Mouse (Mus musculus): ENCODE measurements around the gene Osbpl5.

The Osbpl5 gene

DNA sequence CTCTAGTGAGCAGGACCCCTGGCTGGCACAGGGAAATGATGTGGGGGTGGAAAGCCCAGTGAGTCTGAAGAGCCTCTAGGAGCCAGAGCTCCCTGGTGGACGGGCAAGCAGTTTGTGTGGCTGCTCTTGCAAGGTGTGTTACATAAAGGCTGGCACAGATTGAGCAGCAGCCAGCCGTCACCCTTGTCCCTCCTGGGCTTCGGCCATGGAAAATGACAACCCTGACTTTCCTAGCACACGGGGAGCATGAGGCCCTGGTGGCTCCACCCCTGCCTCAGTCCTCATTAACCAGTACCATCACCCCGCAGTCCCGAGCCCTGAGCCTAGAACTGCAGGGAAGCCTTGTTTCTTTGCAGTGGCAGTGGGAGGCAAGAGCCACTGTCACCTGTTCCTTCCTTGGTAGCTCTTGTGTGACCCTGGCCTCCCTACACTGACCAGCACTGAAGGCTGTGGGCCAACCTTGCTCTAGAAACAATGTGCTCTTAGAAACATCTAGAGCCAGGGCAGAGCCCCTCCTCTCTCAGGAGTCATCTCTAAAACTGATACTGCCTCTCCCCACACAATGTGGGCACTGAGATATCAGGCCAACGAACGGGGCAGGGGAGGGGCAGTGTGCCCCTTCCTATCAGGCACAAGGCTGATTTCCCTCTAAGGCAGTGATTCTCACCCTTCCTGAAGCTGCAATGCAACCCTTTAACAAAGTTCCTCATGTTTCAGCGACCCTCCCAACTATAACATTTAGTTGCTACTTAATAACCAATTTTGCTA is 1.2 kb downstream of the Osbpl5 start:
- DNase-seq (ENCODE audit: extremely low spot score, low spot score) = no peak

- peak; percentile 55 for DNase-seq (ENCODE audit: extremely low spot score, low spot score)
Measured at GRCm38 (mm10) chr7:143753990-143754715, 2.6 kb downstream of the Osbpl5 start.

- no peak for DNase-seq (ENCODE audit: extremely low spot score, low spot score)
Measured at GRCm38 (mm10) chr7:143752606-143753005, 4.2 kb downstream of the Osbpl5 start.

GRCm38 (mm10) chr7:143752056-143752455 is 4.7 kb downstream of the Osbpl5 start:
- DNase-seq (ENCODE audit: extremely low spot score, low spot score) = no peak

- no peak for DNase-seq (ENCODE audit: extremely low spot score, low spot score)
Measured at GRCm38 (mm10) chr7:143751380-143751779, 5.4 kb downstream of the Osbpl5 start.

GRCm38 (mm10) chr7:143749045-143749444 is 7.7 kb downstream of the Osbpl5 start:
- DNase-seq (ENCODE audit: extremely low spot score, low spot score) = no peak

DNA sequence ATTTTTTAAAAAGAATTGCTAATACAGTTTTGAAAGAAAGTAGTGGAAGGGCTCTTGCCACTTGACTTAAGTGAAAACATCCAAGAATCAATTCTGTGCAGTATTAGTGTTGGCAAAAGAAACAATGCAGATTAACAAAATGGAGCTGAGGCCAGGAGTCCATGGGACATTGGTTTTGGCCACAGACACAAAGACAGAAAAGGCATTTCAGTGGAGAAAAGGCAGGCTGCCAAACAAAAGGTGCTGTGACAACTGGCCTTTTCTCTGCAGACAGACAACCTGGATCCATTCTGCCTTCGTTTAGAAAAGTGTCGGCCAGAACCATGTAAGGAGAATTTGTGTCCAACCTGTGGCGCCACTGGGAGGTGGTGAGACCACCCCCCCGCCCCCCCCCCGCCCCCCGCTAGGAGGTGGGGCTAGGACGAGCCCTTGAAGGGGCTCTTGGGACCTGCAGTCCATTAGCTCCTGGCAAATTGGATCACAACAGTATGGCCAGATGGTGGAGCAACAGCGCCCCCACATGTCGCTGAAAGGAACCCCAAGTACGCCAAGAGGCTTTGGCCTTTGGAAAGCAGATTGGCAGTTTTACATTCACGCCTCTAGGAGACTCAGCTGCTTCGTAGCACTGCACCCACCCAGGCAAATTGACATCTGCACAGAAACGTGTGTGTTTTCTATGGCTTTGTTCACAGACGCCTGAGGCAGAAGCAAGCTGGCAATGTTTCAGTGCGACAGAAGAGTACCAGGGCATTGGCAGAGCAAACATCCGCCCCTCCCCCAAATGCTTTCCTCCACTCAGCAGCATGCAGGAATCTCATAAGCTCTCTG is 8.5 kb downstream of the Osbpl5 start:
- DNase-seq (ENCODE audit: extremely low spot score, low spot score) = peak; percentile 92

GRCm38 (mm10) chr7:143740653-143741052 is 16.1 kb downstream of the Osbpl5 start:
- DNase-seq (ENCODE audit: extremely low spot score, low spot score) = no peak

GRCm38 (mm10) chr7:143739511-143740461 is 17.0 kb downstream of the Osbpl5 start:
- DNase-seq (ENCODE audit: extremely low spot score, low spot score) = peak; percentile 83

DNA sequence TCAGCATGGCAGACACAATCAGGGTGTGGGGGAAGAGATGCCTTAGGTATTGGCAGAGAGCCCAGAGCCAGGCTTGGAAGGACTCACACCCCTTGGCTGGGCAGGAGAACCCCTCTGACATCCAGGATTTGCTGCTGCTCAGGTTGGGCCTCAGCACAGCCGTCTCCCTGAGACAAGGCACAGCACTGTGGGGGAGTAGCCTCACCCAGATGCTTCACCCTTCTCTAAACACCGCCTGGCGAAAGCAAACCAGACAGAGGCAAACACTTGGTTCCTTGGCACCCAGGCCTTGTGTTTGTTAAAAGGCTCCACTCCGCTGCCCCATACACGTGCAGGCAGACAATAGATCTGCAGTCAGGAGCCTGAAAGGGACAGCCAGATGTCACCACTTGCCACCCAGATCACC is 18.2 kb downstream of the Osbpl5 start:
- DNase-seq (ENCODE audit: extremely low spot score, low spot score) = no peak

DNA sequence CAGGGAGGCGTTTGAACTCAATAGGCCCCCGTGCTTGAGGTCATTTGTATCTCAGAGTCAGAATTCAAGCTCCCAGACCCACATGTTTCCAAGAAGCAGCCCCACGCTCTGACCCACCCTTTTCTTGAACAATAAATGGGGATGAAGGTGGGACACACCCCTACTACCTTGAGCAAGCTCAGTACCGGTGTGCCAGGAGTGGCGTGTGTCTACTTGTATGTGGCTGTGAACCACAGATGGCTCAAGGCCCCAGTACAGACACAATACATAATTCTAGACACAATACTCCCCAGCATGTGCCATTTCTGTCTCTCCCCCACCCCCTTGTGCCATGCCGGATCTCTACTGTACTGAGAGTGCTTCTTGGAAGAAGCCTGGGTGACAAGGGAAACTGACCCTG is 18.6 kb downstream of the Osbpl5 start:
- no peak for DNase-seq (ENCODE audit: extremely low spot score, low spot score)

GRCm38 (mm10) chr7:143733746-143734145 is 23.0 kb downstream of the Osbpl5 start:
- DNase-seq (ENCODE audit: extremely low spot score, low spot score) = no peak

DNA sequence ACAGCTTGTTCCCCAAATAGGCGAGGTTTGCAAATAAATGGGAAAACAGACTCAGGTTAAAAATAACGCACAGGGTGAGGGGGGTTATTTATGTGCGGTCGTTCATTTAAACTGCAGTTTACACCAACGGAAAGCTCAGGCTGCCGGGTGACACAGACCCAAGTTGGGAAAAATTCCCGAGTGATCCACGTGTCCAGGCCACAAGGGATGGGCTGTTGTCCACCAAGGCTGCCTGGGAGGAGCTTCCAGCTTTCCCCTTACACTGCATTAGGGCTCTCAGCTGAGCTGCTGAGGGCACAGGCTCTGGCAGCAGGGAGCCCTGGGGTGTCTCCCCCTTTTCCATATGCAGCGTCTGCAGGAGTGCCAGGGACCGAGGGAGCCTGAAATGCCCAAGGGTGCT is 26.9 kb downstream of the Osbpl5 start:
- no peak for DNase-seq (ENCODE audit: extremely low spot score, low spot score)

DNA sequence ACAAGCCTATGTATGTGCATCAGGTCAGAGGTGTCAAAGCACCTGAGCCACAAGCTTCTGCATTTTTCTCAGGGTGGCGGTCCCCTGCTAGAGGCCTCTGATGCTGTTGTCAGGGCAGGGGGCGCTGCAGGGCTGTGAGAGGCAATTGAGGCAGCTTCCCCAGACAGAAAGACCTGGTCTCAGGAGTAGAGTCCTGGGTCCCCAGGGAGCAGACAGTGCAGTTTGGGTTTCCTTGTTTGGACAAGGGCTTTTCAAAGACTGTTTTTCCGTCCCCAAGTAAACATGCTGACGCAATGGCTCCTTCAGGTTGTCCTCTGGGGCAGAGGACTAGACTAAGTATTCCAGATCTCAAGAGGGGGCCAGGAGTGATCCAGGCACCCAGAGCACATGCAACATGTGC is 30.4 kb downstream of the Osbpl5 start:
- DNase-seq (ENCODE audit: extremely low spot score, low spot score) = no peak

GRCm38 (mm10) chr7:143723841-143724240 is 32.9 kb downstream of the Osbpl5 start:
- no peak for DNase-seq (ENCODE audit: extremely low spot score, low spot score)

GRCm38 (mm10) chr7:143722646-143723045 is 34.1 kb downstream of the Osbpl5 start:
- DNase-seq (ENCODE audit: extremely low spot score, low spot score) = no peak

GRCm38 (mm10) chr7:143717811-143718210 is 39.0 kb downstream of the Osbpl5 start:
- DNase-seq (ENCODE audit: extremely low spot score, low spot score) = no peak

DNA sequence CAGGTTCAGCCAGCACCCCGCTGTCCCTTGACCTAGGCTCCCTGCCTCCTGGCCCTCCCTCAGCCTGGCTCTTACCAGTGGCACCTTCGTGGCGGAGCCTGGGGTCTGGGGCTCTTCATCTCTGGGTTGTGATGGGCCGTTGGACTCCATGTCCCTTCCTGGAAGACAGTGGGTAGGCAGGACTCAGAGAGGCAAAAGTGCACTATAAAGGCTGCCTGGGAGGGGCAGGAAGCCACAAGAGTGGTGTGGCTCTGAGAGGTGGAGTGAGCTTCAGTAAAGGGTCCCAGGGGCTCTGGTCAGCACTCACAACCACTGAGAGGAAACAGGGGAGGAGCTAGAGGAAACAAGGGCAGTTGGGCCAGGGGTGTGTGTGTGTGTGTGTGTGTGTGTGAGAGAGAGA is 43.4 kb downstream of the Osbpl5 start:
- no peak for DNase-seq (ENCODE audit: extremely low spot score, low spot score)

- DNase-seq (ENCODE audit: extremely low spot score, low spot score) = no peak
Measured at GRCm38 (mm10) chr7:143712771-143713348, 43.9 kb downstream of the Osbpl5 start.

DNA sequence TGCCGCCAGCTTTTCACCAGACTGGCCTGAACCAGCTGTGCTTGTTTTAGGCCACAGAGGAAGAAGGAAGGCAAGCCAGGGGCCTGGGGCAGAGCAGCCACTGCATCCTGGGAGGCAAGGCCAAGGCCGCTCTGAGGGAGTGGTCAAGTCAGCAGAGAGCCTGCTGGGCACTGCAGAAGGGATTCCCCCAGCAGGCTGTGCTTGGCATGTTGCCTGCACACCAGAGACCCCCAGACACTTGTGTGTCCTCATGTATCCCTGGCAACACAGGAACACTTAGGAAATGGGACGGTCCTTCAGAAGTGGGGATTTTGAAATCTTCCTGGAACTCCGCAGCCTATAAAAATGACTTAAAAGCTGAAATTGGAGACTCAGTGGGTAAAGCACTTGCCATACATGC is 44.8 kb downstream of the Osbpl5 start:
- DNase-seq (ENCODE audit: extremely low spot score, low spot score) = no peak
